Mouse (Mus musculus) G1E (cell line): Measurements from ENCODE around the gene Agap2.

Experiments used
- CTCF ChIP-seq: IDR thresholded peaks from 2 replicates; pipeline ENCODE4 v1.5.1; 2012; ENCODE audit warnings: low read depth, low read length, inconsistent platforms, mixed read lengths
- GATA1 ChIP-seq: IDR thresholded peaks from 2 replicates; pipeline ENCODE4 v1.6.1; 2012; ENCODE audit warnings: borderline replicate concordance, low read length, inconsistent platforms, mixed read lengths

- no peak for TF ChIP-seq CTCF
- no peak for TF ChIP-seq GATA1
Observed at GRCm38 (mm10) chr10:127085052-127085451, 10.0 kb downstream of the Agap2 start.
